Mouse (Mus musculus): Measurements from ENCODE around the gene Ticrr.
A peak's percentile ranks its signal among the peaks of the same experiment; 100 is the strongest.

The Ticrr gene

GRCm38 (mm10) chr7:79659578-79660290, at the start of gene Ticrr:
Gene Ticrr, plus strand, starts transcription at chr7:79660196.
- peak; percentile 98 to 99 for DNase-seq

- no peak for DNase-seq
These were observed 48.1 kb upstream of the Ticrr start for GRCm38 (mm10) chr7:79611901-79612300.

GRCm38 (mm10) chr7:79612783-79613182, 47.2 kb upstream of the Ticrr start:
- peak; percentile 65 to 80 for DNase-seq

DNA sequence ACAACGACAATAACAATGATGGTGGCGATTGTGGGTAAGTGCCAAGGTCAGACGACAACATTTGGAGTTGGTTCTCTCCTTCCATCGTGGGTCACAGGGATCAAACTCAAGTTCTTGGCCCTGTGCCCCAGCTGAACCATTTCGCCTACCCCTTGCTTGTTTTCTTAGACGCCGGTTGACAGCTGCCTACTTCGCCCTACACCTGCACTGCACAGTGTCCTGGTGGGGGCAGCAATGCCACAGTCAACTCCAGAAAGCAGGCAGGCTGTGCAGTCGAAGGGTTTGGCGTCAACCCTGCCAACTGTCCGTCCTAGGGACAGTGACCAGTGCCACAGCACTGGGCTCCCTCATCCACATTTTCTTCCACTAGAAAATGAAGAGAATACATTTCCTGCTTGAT, 46.7 kb upstream of the Ticrr start:
- DNase-seq = peak in 1 of 2 experiments; percentile 51

DNA sequence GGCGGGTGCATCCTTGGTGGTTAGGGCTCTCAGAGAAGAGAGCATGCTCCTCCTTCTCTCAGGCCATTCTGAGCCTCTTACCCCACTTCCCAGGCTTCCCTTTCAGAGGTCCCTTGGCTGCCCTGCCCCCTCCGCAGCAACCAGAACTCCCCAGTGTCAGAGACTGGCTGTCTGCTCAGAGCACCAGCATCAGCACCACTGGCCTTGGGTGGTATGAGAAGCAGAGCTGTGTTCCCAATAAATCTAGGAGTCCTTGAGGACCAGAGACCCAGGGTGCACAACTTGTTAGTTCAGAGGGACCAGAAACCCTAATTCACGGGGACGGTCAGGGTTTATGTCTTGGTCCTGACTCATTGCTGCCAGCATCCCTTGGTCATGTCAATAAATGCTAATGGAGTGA, 45.0 kb upstream of the Ticrr start:
- no peak for DNase-seq

DNA sequence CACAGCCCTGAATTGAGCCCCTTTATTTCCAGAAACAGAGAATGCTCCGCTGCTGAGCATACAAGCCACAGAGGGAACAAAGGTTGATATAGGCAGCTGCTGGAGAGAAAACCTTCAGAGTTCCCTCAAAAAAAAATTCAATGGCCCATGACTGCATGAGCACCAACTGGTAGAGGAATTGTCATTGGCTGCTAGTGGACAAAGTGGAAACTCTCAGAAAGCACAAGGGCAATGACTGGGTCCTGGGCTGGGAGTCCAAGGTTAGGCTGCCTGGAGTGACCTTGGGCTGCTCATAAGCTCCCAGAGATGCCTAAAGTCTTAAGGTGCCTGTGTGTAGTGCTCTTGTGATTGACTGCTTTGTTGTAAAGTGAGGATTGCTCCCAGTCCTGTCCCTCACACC, 44.1 kb upstream of the Ticrr start:
- peak in 1 of 2 experiments; percentile 16 for DNase-seq

DNA sequence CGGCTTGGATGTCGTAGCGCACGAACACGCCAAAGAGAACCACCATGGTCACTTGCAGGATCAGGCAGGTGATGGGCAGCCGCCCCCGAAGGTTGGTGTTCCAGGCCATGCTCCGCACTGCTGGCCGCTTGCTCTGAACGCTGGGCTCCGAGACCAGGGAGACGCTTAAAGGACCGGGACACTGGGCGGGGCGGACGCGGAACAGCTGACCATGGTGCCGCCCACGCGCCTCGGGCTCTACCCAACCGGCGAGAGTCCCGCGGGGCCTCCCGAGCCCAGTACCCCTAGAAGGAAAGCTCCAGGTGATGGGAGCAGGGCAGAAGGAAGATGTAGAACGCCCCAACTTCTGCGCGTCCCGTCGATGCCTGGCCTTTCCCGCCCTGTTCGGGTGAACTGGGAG, 42.6 kb upstream of the Ticrr start, which contains the start of gene Rhcg:
Gene Rhcg (minus strand): TSS at position 240 of the 400 bp plus-strand sequence.
- DNase-seq = peak; percentile 51 to 57

GRCm38 (mm10) chr7:79619493-79619892, 40.5 kb upstream of the Ticrr start:
- no peak for DNase-seq

DNA sequence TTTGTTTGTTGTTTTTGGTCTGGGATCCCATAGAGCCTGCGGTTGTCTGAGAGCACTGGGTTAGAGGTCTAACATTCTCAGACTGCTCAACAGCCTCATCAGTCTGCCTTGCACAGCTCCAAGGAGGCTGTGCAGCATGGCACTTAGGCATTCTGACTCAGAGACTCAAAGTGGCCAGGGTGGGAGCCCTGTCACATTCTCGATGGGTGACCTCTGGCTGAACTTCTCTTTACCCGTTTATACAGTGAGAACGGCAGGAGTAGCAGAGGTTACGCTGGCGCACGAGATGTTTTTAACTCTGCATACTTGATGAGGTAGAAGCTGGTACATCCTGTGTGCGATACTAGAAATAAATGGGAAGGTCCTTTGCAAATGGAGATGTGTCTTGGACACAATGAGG, 36.9 kb upstream of the Ticrr start:
- no peak for DNase-seq

- DNase-seq = no peak
These were observed 33.8 kb upstream of the Ticrr start for GRCm38 (mm10) chr7:79626170-79626569.

- DNase-seq = no peak
These were observed 31.6 kb upstream of the Ticrr start for GRCm38 (mm10) chr7:79628271-79628913.

GRCm38 (mm10) chr7:79631773-79632348, 28.1 kb upstream of the Ticrr start:
- peak; percentile 61 to 66 for DNase-seq

DNA sequence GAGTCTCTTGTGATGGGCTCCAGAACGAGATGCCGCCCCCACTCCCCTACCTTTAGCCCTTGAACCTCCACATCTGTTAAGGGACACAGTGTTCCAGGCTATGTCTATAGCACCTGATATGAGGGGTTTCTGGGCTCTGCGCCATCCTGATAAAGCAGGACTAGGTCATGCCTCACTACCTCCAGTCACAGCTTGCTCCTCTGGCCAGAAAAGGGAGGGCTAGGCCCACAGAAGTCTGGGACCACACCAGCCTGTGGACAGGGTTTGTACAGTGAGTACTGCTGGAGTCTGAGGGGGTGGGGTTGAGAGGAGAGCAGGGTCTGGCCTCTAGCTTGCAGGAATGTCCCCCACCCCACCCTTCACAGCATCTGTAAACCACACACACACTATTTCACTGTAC, 12.8 kb upstream of the Ticrr start:
- DNase-seq = peak; percentile 30 to 48

- peak; percentile 53 to 82 for DNase-seq
These were observed 11.0 kb upstream of the Ticrr start for GRCm38 (mm10) chr7:79649005-79649404.

DNA sequence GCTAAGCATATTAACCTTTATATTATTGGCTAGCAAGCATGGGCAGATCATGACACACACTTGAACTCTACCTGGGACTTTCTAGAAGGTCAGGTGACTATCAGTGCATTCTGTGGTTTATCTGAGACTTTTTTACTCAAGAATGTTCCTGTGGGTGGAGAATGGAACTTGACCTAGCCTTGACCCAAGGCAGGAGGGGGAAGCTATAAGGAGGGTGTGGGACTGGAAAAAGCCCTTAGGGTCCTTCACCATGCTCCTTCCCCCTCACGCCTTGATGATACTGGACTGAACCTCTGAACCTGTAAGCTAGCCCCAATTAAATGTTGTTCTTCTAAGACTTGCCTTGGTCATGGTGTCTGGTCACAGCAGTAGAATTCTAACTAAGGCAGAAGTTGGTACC, 5.8 kb upstream of the Ticrr start:
- no peak for DNase-seq

DNA sequence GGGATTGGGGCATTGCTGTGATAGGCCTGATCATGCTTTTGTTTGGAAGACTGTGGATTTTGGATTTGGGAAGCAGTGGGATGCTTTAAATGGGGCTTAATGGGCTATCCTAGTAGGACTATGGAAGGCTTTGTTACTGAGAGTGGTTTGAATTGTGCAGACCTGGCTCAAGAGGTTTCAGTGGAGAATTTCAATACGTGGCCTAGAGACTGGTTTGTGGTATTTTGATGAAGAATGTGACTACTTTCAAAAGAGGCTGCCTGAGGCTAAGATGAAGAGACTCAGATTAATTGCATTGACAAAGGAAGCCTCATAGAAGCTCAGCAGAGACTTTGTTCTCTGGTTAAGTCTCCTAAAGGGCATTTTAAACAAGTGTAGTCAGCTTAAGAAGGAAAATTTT, 5.4 kb upstream of the Ticrr start:
- DNase-seq = no peak

DNA sequence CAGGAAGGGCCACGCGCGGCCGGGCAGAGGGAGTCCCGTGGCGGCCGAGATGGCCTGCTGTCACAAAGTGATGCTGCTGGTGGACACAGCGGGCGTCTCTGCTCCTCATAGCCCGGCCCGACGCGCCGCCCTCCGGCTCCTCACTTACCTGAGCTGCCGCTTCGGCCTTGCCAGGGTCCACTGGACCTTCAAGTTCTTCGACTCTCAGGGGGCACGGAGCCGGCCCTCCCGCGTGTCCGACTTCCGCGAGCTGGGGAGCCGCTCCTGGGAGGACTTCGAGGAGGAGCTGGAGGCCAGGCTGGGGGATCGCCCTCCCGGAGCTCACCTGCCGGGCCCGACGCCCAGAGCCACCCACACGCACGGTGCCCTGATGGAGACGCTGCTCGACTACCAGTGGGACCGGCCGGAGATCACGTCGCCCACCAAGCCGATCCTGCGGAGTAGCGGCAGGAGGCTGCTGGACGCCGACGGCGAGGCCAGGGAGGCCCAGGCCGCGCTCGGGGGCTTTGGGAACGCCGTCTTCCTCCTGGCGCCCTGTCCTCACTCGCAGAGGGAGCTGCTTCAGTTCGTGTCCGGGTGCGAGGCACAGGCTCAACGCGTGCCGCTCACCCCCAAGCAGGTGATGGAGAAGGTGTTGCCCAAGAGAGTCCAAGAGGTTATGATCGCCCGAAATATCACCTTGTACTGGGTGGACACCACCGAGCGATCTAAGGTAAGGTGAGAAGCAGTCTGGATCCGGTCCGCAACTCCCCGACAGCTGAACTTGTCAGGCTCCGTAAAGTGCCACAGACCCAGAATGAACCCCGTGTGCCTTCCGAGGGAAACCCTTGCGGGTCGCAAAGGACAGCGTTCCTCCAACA, 525 bp downstream of the Ticrr start:
- no peak for DNase-seq

DNA sequence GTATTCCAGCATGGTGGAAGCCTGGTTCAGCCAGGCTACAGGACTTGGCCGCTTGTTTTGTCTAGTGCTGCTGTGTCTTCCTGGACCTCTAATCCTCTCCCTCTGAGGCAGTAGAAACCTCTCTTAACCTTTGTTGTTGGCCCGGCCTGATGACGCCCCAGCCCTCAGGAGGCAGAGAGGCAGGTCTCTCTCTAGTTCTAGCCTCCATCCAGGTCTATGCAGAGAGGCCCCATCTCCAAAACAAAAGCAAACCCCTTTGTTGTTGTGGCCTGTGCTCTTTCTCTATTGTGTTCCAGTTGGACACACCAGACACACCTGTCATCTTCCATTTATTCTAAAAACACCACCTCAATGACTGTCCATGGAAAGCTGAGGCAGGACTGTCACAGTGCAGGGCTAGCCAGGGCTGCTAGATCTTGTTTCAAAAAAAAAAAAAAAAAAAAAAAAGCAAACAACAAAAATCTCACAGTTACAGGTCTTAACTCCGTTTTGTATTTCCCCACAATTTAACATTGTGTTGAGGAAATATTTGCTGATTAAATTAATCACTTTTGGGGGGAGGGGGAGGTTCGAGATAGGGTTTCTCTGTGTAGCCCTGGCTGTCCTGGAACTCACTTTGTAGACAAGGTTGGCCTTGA, 1.4 kb downstream of the Ticrr start:
- no peak for DNase-seq

- no peak for DNase-seq
These were observed 6.7 kb downstream of the Ticrr start for GRCm38 (mm10) chr7:79666690-79667089.

- no peak for DNase-seq
These were observed 11.1 kb downstream of the Ticrr start for GRCm38 (mm10) chr7:79670900-79671604.

- DNase-seq = peak; percentile 10 to 58
These were observed 19.2 kb downstream of the Ticrr start for GRCm38 (mm10) chr7:79679186-79679585.

DNA sequence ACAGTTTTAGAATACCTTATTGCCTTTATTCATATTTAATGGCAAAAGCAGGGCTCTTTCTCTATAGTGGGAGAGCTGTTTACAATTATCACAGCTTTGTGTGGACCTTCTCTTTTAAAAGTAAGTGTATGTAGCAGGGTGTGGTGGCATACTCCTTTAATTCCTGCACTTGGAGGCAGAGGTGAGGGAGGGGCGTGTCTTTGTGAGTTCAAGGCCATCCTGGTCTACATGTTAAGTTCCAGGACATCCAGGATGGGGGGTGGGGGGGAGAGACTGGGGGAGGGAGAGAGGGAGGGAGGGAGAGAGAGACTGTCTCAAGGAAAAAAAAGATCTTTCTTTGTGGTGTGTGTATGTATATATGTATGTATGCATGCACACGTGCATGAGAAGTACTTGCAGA, 20.2 kb downstream of the Ticrr start:
- no peak for DNase-seq
